Mouse (Mus musculus) urinary bladder, postnatal 14 days (tissue): ENCODE measurements around the gene Prr5l.

Experiments
- DNase-seq: peaks from one replicate; pipeline ENCODE4 v3.0.0; 2021; ENCODE audit warnings: low spot score

The Prr5l gene

GRCm38 (mm10) chr2:101722370-101723332 lies 160.2 kb downstream of the Prr5l start:
- no peak for DNase-seq

GRCm38 (mm10) chr2:101721835-101722234 lies 161.0 kb downstream of the Prr5l start:
- DNase-seq, result no peak

- DNase-seq, result no peak
These were observed 165.7 kb downstream of the Prr5l start for GRCm38 (mm10) chr2:101717162-101717561.

GRCm38 (mm10) chr2:101715650-101716323 lies 167.0 kb downstream of the Prr5l start:
- DNase-seq, result peak; percentile 58

- no peak for DNase-seq
These were observed 171.2 kb downstream of the Prr5l start for GRCm38 (mm10) chr2:101711608-101712007.

GRCm38 (mm10) chr2:101705941-101706485 lies 176.8 kb downstream of the Prr5l start:
- no peak for DNase-seq

- DNase-seq, result no peak
These were observed 183.5 kb downstream of the Prr5l start for GRCm38 (mm10) chr2:101699284-101699683.

- no peak for DNase-seq
These were observed 187.2 kb downstream of the Prr5l start for GRCm38 (mm10) chr2:101695584-101695983.

GRCm38 (mm10) chr2:101693577-101694215 lies 189.1 kb downstream of the Prr5l start:
- no peak for DNase-seq

- DNase-seq, result no peak
These were observed 189.8 kb downstream of the Prr5l start for GRCm38 (mm10) chr2:101693043-101693442.

- DNase-seq, result no peak
These were observed 192.5 kb downstream of the Prr5l start for GRCm38 (mm10) chr2:101690252-101690827.

GRCm38 (mm10) chr2:101688011-101688410 lies 194.8 kb downstream of the Prr5l start:
- DNase-seq, result no peak

GRCm38 (mm10) chr2:101684421-101684820 lies 198.4 kb downstream of the Prr5l start:
- DNase-seq, result no peak

GRCm38 (mm10) chr2:101679164-101679784 lies 203.6 kb downstream of the Prr5l start:
- no peak for DNase-seq

- peak; percentile 91 for DNase-seq
These were observed 204.4 kb downstream of the Prr5l start, which contains the start of gene Traf6 for GRCm38 (mm10) chr2:101678236-101679021. Traf6 (plus strand) TSS chr2:101678429.

- no peak for DNase-seq
These were observed 209.3 kb downstream of the Prr5l start for GRCm38 (mm10) chr2:101673547-101673946.

GRCm38 (mm10) chr2:101668751-101669150 lies 214.1 kb downstream of the Prr5l start:
- DNase-seq, result no peak

- no peak for DNase-seq
These were observed 217.1 kb downstream of the Prr5l start for GRCm38 (mm10) chr2:101665703-101666092.

- peak; percentile 69 for DNase-seq
These were observed 217.6 kb downstream of the Prr5l start for GRCm38 (mm10) chr2:101665058-101665702.
